Mouse (Mus musculus) G1E (cell line): ENCODE results near the gene Clec2d.

ENCODE experiments used
- CTCF ChIP-seq: IDR thresholded peaks from 2 replicates; pipeline ENCODE4 v1.5.1; 2012; ENCODE audit warnings: low read depth, low read length, inconsistent platforms, mixed read lengths
- GATA1 ChIP-seq: IDR thresholded peaks from 2 replicates; pipeline ENCODE4 v1.6.1; 2012; ENCODE audit warnings: borderline replicate concordance, low read length, inconsistent platforms, mixed read lengths
- POLR2AphosphoS5 ChIP-seq: IDR thresholded peaks from 2 replicates; pipeline ENCODE4 v1.6.1; 2012; ENCODE audit warnings: low read depth, low read length, inconsistent platforms; ENCODE audit not compliant: insufficient replicate concordance
- TAL1 ChIP-seq: conservative IDR thresholded peaks from 2 replicates; pipeline ENCODE4 v1.6.1; 2012; ENCODE audit warnings: low read depth, low read length, inconsistent platforms, mixed read lengths

GRCm38 (mm10) chr6:129224090-129224489 is 43.7 kb downstream of the Clec2d start:
- TF ChIP-seq CTCF (no peak), GATA1 (no peak), POLR2AphosphoS5 (no peak), TAL1 (no peak)
